Mouse (Mus musculus) splenic B cell, adult 2 months (primary cell): ENCODE measurements around the gene Olfr1029.
"Not testable (repeated sequence)": the region's sequence is repeated elsewhere in the genome, so short reads cannot be mapped to it uniquely, and the experiment has no call there.

Source experiments
- DNase-seq: peaks from one replicate; pipeline ENCODE4 v3.0.0-alpha.2; 2011; ENCODE audit warnings: low read depth, low spot score
- H3K27me3 ChIP-seq: 2 replicates; pipeline ENCODE4 v1.6.1; 2012; ENCODE audit warnings: mild to moderate bottlenecking, low read length, moderate library complexity, mixed read lengths; ENCODE audit not compliant: control insufficient read depth, poor library complexity, insufficient read depth, severe bottlenecking
- H3K36me3 ChIP-seq: 2 replicates; pipeline ENCODE4 v1.6.1; 2012; ENCODE audit warnings: mild to moderate bottlenecking, low read length, moderate library complexity, mixed read lengths; ENCODE audit not compliant: control insufficient read depth, poor library complexity, insufficient read depth, severe bottlenecking

Gene Olfr1029

GRCm38 (mm10) chr2:85973595-85973994 lies at the start of gene Olfr1029:
Olfr1029 (plus strand) TSS chr2:85973895.
- H3K27me3 ChIP-seq, result no peaks in the 10 kb centered on the region
- no peak for DNase-seq
- no peaks in the 10 kb centered on the region for H3K36me3 ChIP-seq

GRCm38 (mm10) chr2:85950137-85950536 lies 23.6 kb upstream of the Olfr1029 start, which contains the start of gene Olfr1028:
Olfr1028 (plus strand) TSS chr2:85950437.
- no peaks in the 10 kb centered on the region for H3K36me3 ChIP-seq
- no peaks in the 10 kb centered on the region for H3K27me3 ChIP-seq
- DNase-seq, result no peak

DNA sequence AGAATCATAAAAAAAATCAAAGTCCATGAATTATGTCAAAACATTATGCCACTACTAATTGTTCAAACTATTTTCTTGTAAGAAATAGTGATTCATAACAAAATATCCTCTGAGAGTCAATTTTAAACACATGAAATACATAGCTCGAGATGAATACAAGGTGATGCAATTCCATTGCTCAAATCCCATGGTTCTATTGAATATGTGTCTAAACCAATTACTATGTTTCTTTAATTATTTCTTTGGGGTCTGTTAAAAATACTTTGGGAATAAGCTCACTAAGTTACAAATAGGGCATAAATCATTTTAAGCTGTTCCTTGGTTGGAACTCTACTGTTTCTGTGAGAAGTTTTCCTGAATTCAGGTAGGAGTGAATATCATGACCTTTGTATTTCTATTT lies 5.3 kb downstream of the Olfr1029 start, which contains the start of gene Olfr1030:
TSS of gene Olfr1030 (plus strand) at position 301 of the 400 bp plus-strand sequence.
- H3K36me3 ChIP-seq, result no peaks in the 10 kb centered on the region
- no peak for DNase-seq

DNA sequence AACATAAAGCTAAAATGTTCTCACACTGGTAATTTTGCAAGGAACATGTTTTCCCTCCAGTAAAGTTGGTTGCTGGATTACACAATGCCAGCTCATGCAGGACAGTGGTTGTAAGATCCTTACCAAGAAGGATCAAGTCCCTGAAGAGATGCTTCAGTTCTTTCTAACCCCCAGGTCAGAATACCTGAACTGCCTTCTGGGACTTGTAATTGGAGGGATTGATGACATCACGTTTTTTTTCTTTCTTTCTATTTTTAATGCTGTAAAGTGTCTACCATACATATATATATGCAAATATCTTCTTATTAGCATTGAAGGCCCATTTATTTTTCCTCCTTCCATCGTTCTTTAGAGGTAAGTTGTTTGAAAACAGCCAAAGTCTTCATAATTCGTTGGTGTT lies 16.3 kb downstream of the Olfr1029 start, which contains the start of gene Olfr1031:
TSS of gene Olfr1031 (plus strand) at position 301 of the 400 bp plus-strand sequence.
- no peaks in the 10 kb centered on the region for H3K27me3 ChIP-seq
- no peaks in the 10 kb centered on the region for H3K36me3 ChIP-seq
- DNase-seq, result no peak

More for the DNA sequence above, 5.3 kb downstream of the Olfr1029 start, which contains the start of gene Olfr1030:
- H3K27me3 ChIP-seq, result no peaks in the 10 kb centered on the region

GRCm38 (mm10) chr2:86005240-86005639 lies 31.5 kb downstream of the Olfr1029 start, which contains the start of gene Olfr1032:
Olfr1032 (plus strand) TSS chr2:86005540.
- DNase-seq, result no peak
- H3K27me3 ChIP-seq, result no peaks in the 10 kb centered on the region
- no peaks in the 10 kb centered on the region for H3K36me3 ChIP-seq

DNA sequence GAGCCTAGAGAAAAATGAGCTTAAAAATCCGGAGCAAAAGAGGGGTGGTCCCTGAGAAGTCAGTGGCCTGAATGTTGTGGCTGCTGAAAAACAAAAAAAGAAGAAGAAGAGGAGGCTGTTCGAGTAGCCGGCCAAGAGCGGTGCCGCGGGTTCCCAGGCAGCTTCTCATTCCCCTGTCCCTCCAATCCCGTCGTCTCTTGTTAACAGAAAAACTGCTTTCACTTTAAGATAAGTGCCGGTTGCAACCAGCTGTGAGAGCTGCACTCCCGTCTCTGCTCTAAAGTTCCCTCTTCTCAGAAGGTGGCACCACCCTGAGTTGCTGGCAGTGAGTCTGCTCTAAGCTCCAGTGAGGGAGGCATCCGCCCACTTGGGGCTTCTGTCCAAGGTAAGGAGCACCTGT lies 46.7 kb downstream of the Olfr1029 start, which contains the start of gene Olfr1033:
TSS of gene Olfr1033 (plus strand) at position 228 of the 400 bp plus-strand sequence.
- H3K27me3 ChIP-seq, H3K36me3 ChIP-seq, DNase-seq: not testable (repeated sequence)

- H3K27me3 ChIP-seq, DNase-seq, H3K36me3 ChIP-seq: not testable (repeated sequence)
These were observed 47.8 kb downstream of the Olfr1029 start for GRCm38 (mm10) chr2:86021518-86021917.
